Mouse (Mus musculus) small intestine, adult 2 months (tissue): ENCODE measurements at regions not wholly inside any gene's neighbourhood (a gene's known extent, or its start where the extent isn't known, plus 50 kb on each side); places are given as distances from the start of the nearest gene placed in this dataset.

Source experiments
- H3K27ac ChIP-seq: fragments of 200-500 bp; 2 replicates; pipeline ENCODE4 v1.5.1; 2012; ENCODE audit warnings: low read depth, low read length, control low read depth, inconsistent platforms; ENCODE audit not compliant: insufficient read depth
- H3K27me3 ChIP-seq: fragments of 200-500 bp; 2 replicates; pipeline ENCODE4 v1.6.1; 2012; ENCODE audit warnings: mild to moderate bottlenecking, moderate library complexity, low read length, inconsistent platforms; ENCODE audit not compliant: control insufficient read depth, insufficient read depth
- H3K36me3 ChIP-seq: fragments of 200-500 bp; 2 replicates; pipeline ENCODE4 v1.6.1; 2012; ENCODE audit warnings: mild to moderate bottlenecking, low read length, control low read depth, inconsistent platforms; ENCODE audit not compliant: control insufficient read depth, insufficient read depth
- H3K4me1 ChIP-seq: fragments of 200-500 bp; 2 replicates; pipeline ENCODE4 v1.6.1; 2012; ENCODE audit warnings: low read length, inconsistent platforms, mixed read lengths; ENCODE audit not compliant: control insufficient read depth, insufficient read depth, insufficient read length
- H3K4me3 ChIP-seq: fragments of 200-500 bp; 2 replicates; pipeline ENCODE4 v1.5.1; 2012; ENCODE audit warnings: low read depth, mild to moderate bottlenecking, control low read depth, inconsistent platforms, low read length, moderate library complexity
- CTCF ChIP-seq: fragments of 200-500 bp; IDR thresholded peaks from 2 replicates; pipeline ENCODE4 v1.5.1; 2012; ENCODE audit warnings: low read depth, mild to moderate bottlenecking, control low read depth, inconsistent platforms, low read length, moderate library complexity, mixed read lengths; ENCODE audit not compliant: insufficient replicate concordance, insufficient read length; ENCODE audit errors: extremely low read depth
- POLR2A ChIP-seq: fragments of 200-500 bp; IDR thresholded peaks from 2 replicates; pipeline ENCODE4 v1.6.1; 2012; ENCODE audit warnings: low read depth, mild to moderate bottlenecking, control low read depth, inconsistent platforms, low read length, moderate library complexity
- WGBS: fragments of 180-500 bp; shearing (Covaris S2); methylation state at CpG from one replicate; pipeline ENCODE4 v1.1.7; 2018; 5-methylcytosine and 5-hydroxymethylcytosine counted together

DNA sequence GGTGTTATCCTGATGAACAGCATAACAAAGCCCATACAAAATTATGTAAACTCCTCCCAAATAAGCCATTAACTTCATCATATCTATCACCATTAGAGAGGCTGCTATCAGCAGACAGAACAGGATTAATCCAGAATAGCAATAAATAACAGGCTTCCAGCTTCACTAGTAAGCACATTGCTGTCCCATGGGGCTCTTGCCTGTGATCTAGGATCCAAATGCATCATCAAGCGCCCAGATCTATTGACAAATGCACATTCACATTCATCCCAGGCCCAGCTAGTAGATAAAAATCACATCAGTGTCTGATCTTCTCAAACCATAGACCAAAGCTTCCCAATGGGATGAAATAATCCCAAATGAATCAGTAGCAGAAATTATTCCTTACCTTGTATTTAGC lies 665.0 kb downstream of the Trhde start:
- H3K4me3 ChIP-seq, result no peak overlapping the region
- H3K4me1 ChIP-seq, result no peaks in the 10 kb centered on the region
- WGBS, result 44% methylated on average over 1 of the region's 1 CpGs
- no peak overlapping the region for H3K27ac ChIP-seq
- no peaks in the 10 kb centered on the region for H3K36me3 ChIP-seq
- H3K27me3 ChIP-seq, result no peaks in the 10 kb centered on the region
- TF ChIP-seq POLR2A (no peak), CTCF (no peak)
